Mouse (Mus musculus) adrenal gland, postnatal 4 days (tissue): ENCODE results near the gene Slc9a4. TPM values are rescaled to one million over a fixed set of nuclear protein-coding genes. Genes with fewer than 3 reads are reported as not detected.
"Not testable (repeated sequence)": the region's sequence is repeated elsewhere in the genome, so short reads cannot be mapped to it uniquely, and the experiment has no call there.

Source experiments
- DNase-seq, 2 experiments: peaks; one replicate each; pipeline ENCODE4 v3.0.0; 2021 to 2022; ENCODE audit warnings: low spot score in 2 of 2, mixed read lengths in 2 of 2
- total RNA-seq, 2 experiments: library from RNA; stranded (reverse); gene quantifications; 2 replicates each; pipeline ENCODE4 v1.2.3; 2021

The Slc9a4 gene
- total RNA-seq, 2 experiments from 2014 or later, result 0.22 TPM; not detected in 1

DNA sequence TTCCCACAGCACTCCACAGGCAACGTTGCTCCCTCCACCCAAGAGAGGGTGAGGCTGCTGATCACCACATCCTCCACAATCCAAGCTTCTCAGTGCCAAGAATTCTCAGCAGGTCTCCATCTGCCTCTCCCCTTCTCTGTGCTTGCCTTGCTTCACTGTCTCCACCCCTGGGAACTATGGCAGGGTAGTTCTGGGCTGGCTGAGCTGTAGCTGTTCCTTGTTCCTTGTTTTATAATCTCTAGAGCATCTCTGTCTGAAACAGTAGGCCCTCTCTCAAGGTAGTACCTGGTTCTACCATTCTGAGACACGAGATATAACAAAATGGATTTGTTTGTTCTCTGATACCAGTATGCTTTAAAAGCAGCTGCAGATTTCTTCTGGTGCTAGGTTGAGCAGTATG is 68.4 kb downstream of the Slc9a4 start:
- no peak for DNase-seq

DNA sequence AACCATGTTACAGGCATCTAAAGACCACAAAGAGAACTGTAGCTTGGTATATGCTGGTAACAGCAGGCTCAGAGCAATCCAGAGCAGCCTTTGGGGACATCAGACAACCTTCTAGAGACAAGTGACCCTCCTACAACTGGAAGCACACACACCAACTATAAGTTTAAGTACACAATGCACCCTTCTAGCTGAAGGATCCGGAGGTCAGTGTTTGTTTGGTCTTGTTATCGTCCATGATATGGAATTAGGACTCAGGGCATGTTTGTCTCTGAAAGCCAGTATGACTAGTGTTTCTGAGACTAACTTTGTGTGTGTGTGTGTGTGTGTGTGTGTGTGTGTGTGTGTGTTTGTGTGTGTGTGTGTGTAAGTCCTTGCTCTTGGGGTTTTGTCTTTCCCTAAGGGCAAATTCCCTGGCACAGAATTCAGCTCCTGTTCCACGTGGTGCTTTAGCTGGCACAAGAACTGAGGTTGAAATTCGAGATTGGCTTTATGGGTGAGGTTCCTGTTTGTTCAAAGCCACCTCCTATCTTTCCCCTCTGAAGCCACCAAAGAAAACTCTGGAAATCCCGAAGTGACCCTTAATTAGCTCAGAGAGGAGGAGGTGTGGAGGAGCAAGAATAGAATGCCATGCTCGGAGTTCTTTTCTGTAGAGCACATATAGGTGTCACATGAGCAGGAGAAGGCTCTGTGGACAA is 71.1 kb downstream of the Slc9a4 start:
- no peak for DNase-seq

DNA sequence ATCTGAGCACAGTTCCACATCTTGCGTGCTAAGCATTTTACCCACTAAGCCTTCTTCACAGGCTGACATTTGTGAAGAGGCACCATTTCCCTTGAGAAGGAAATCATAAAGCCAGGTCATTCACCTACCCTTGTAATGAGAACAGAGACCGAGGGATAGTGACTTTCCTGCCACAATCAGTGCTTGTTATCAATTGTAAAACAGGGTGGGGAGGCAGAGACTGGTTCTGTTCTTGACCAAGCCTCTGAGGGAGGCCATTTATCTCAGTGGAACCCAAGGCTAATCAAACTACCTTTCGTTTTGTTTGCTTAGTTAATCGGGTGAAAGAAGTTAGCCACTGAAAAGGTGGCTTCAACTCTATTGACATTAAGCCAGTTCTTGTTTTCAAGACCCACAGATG is 77.2 kb downstream of the Slc9a4 start:
- DNase-seq, result no peak

DNA sequence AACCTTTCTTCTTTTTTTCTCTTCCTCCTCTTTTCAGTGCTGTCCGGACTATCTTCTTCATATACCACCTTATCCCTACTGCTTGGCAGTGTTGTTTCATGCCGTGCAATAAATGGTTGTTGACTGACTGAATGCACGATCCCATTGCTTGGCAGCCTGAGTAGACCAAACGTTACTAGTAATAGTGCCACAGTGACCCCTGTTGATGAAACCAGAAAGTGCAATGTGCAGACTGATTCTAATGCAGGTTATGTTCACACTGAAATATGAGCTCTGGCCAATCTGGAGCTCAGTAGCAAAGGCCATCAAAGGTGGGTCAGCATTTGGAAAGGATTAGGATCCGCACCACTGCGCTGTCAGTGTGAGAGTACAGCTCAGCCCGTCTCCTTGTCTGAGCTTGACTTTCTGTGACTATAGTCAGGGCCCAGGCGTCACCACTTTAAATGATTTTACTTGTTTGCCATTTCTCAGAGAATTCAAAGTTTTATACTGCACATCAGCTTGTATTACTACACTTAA is 78.2 kb downstream of the Slc9a4 start:
- no peak for DNase-seq

DNA sequence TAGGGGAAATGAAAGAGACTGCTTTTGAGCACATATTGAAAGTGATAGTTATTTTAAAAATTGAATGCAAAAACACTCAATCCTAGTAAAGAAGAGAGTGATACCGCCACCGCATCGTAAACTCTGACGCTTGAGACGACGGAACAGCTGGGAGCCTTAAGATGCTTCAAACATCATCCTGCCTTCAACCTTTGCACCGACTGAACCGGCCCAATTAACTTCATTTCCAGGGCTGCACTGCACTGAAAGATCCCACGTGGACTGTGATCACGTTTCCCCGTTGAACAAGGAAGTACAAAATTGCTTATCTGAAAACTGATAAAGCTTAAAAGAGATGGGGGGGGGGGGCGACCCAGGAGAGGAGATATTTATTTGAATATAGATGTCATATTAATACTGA is 79.1 kb downstream of the Slc9a4 start:
- no peak for DNase-seq

DNA sequence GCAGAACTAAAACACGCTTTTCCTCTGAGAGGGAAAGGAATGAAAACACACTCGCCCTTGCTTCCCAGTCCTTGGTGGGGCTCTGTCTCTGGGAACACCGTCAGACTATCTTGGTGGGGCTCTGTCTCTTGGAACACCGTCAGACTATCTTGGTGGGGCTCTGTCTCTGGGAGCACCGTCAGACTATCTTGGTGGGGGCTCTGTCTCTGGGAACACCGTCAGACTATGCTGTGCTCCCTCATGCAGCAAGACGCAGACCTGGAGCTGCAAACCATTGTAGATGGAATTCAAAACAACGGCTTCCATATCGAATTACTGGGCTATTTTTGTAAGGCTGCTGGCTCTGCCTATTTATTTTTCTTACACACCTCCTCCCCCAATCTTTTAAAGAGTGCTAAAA is 79.6 kb downstream of the Slc9a4 start:
- DNase-seq, result no peak

DNA sequence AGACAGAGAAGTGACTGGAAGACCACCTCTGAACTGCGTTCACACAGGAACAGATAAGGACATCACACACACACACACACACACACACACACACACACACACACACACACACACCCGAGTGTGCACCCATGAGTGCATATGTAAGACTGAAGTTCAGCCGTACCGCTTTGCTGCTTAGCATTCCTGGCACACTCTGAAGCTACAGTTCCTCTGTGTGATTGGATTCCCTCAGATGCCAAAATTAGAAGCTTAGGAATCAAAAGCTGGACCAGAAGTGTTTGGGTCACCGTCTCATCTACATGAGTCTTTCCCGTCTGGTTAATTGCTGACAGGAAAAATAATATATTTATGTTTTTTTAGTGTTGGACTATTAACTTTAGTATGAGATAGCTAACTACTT is 81.0 kb downstream of the Slc9a4 start:
- DNase-seq, result no peak

DNA sequence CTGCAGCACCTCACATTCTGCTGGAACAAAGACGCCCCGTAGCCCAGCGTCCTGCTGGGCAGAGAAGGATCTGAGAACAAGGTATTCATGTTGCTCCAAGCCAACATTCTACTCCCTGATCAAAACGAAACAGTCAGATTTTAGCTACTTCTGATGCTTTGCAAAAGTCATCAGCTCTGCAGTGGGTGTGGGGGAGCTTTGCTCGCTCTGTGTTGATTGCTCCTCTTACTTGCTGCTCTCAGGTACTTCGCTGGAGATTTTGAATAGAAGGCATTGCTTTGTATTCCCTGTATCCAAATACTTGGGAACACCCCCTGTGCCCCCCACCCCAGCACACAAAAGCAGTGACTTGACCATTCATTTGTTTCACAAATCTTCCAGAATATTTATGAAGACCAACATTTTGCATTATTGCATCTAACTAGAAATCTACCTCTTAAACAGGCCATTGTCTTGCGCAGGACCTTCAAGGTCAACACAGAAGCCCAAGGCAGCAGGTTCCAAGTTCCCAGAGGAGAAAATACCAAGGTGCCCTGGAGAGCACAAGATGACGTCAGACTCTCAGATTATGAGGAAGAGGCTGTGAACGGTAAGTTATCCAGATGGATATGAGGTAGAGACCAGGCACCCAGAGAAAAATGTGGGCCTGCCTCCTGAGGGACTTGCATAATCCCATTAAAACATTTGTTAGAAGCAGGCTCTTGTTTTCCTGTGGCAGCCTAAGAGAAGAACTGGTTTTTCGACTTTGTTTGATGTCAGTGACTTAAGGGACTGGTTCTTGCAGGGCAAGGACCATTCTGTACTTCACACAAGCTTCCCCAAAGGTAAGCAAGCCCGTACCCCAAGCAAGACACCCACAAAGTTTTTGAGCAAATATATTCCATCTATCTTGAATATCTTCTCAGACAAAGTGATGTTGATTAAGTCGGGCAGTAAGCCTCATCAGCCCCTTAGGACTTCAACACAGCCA is 85.8 kb downstream of the Slc9a4 start:
- DNase-seq, result no peak

DNA sequence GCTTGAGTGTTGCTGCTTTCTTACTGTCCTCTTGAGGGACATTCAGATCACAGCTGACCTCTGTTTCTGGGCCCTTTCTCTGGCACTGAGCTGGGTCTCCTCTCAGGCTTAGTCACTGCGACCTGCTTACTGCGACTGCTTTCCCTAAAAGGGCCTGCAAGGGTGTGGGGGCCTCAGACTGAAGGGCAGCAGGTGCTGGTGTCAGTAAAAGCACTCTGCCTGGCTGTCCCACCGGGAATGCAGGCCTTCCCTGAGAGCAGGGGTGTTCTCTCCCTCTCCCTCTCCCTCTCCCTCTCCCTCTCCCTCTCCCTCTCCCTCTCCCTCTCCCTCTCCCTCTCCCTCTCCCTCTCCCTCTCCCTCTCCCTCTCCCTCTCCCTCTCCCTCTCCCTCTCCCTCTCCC is 87.6 kb downstream of the Slc9a4 start:
- not testable (repeated sequence) for DNase-seq

DNA sequence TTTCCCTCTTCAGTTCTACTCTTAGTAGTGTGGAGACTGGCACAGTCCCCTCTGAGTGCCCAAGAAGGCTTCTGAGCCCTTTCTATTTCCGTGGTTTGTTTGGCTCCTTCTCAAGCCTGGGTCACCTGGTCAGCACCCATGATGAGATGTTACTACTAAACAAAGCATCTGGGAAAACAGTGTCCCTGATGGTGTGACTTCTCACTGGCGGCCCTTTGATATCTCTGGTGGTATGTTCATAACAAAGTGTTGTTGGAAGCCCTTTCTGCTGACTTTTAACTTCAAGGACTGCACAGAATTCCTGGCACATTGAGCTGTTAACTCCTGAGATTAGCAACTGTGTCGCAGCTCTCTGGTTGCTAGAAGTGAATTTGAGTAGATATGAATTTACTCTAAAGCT is 90.1 kb downstream of the Slc9a4 start:
- no peak for DNase-seq

DNA sequence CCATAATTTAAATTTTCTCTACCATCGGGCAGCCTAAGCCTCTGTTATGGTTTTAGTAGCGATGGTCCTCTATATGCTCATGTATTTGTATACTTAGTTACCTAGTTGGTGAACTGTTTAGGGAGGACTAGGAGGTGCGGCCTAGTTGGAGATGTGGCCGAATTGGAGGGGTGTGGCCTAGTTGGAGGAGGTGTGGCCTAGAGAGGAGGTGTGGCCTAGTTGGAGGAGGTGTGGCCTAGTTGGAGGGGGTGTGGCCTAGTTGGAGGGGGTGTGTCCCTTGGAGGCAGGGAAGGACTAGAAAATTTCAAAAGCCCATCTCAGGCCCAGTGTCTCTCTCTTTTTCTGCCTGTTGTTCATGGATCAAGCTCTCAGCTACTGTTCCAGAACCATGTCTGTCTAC is 91.6 kb downstream of the Slc9a4 start:
- no peak for DNase-seq

DNA sequence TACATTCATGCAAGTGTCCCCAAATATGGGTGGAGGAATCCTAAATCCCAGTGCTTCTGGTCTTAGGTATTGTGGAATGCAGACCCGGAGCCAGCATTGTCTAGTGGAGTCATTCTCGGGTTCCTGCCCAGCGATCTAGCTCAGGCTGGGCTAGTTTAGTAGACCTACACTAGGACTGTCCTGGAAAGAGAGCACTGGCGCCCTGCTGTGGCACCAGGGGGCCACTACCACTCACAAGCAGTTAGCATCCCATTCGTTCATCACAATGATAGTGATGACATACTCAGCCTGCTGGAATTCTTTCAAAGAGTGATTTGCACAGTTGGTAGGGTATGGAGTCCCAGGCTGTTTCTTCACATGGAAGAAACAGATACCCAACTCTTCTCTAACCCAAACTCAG is 97.4 kb downstream of the Slc9a4 start:
- no peak for DNase-seq

Other genes with a start within 250 kb of the Slc9a4 start
- 1 to 10 TPM in 1 of 2 experiments, under 1 TPM in 1; 0.98 to 1.3 TPM for gene Il1rl1, start 150.5 kb upstream of the Slc9a4 start, total RNA-seq
- gene Il18r1, start 114.5 kb upstream of the Slc9a4 start, total RNA-seq, result under 1 TPM; 0.34 to 0.59 TPM
- gene Il18rap, start 64.7 kb upstream of the Slc9a4 start, total RNA-seq, result under 1 TPM; 0.36 to 0.79 TPM
- gene Slc9a2, start 100.5 kb downstream of the Slc9a4 start, total RNA-seq, result 1 to 10 TPM in 1 of 2 experiments, under 1 TPM in 1; 0.99 to 1.7 TPM
- gene Mfsd9, start 210.6 kb downstream of the Slc9a4 start, total RNA-seq, result 1 to 10 TPM; 5.7 to 6.3 TPM
- 1 to 10 TPM; 2.9 to 4.5 TPM for gene Tmem182, start 225.5 kb downstream of the Slc9a4 start, total RNA-seq